Mouse (Mus musculus) intestine, embryonic 14.5 days (tissue): ENCODE data around the gene Cyb5d1. TPM values are rescaled to one million over a fixed set of nuclear protein-coding genes. Genes with fewer than 3 reads are reported as not detected.

Source experiments
- polyA plus RNA-seq: library from polyadenylated mRNA; unstranded; fragments of >200 nt; fragmentation: Nextera tagmentation; extraction: Ambion mirVana; gene quantifications from 2 replicates; pipeline ENCODE4 v1.2.1, GENCODE M21; 2014

Cyb5d1 gene
- polyA plus RNA-seq, 1 experiment from 2014 or later = 23.8 TPM

Other genes with a start within 250 kb of the Cyb5d1 start
- 0.12 and 0.28 TPM in 2 replicates for gene Alox12b, start 238.6 kb downstream of the Cyb5d1 start, polyA plus RNA-seq
- 0.13 and 0.15 TPM in 2 replicates for gene Alox8, start 197.8 kb downstream of the Cyb5d1 start, polyA plus RNA-seq
- 0.01 TPM in 1 of 2 replicates, not detected in the other for gene Gucy2e, start 158.6 kb downstream of the Cyb5d1 start, polyA plus RNA-seq
- 15.5 and 17.4 TPM in 2 replicates for gene Cntrob, start 71.9 kb downstream of the Cyb5d1 start, polyA plus RNA-seq
- 155 and 160 TPM in 2 replicates for gene Trappc1, start 71.7 kb downstream of the Cyb5d1 start, polyA plus RNA-seq
- gene Kcnab3, start 69.4 kb downstream of the Cyb5d1 start, polyA plus RNA-seq = 2.8 and 3.2 TPM in 2 replicates
- 13.2 and 14.3 TPM in 2 replicates for gene Rnf227, start 55.2 kb downstream of the Cyb5d1 start, polyA plus RNA-seq
- gene Chd3, start 26.2 kb downstream of the Cyb5d1 start, polyA plus RNA-seq = 52.4 and 62.3 TPM in 2 replicates
- gene Naa38, start 144 bp downstream of the Cyb5d1 start, polyA plus RNA-seq = 184 and 197 TPM in 2 replicates
- gene Tmem88, start 2.6 kb upstream of the Cyb5d1 start, polyA plus RNA-seq = 34.8 and 38.4 TPM in 2 replicates
- 29.1 and 29.6 TPM in 2 replicates for gene Kdm6b, start 18.0 kb upstream of the Cyb5d1 start, polyA plus RNA-seq
- gene Dnah2, start 153.5 kb upstream of the Cyb5d1 start, polyA plus RNA-seq = 0.98 and 1.9 TPM in 2 replicates
- 4.0 and 4.9 TPM in 2 replicates for gene Efnb3, start 164.6 kb upstream of the Cyb5d1 start, polyA plus RNA-seq
- gene Wrap53, start 184.6 kb upstream of the Cyb5d1 start, polyA plus RNA-seq = 26.8 and 31.8 TPM in 2 replicates
- gene Trp53, start 184.7 kb upstream of the Cyb5d1 start, polyA plus RNA-seq = 176 and 192 TPM in 2 replicates
- 7.3 and 8.2 TPM in 2 replicates for gene Atp1b2, start 210.3 kb upstream of the Cyb5d1 start, polyA plus RNA-seq
- not detected in 2 replicates for gene Shbg, start 222.3 kb upstream of the Cyb5d1 start, polyA plus RNA-seq
- gene Sat2, start 226.4 kb upstream of the Cyb5d1 start, polyA plus RNA-seq = 16.8 and 18.1 TPM in 2 replicates
- 22.6 and 23.0 TPM in 2 replicates for gene Fxr2, start 237.4 kb upstream of the Cyb5d1 start, polyA plus RNA-seq